Mouse (Mus musculus): Measurements from ENCODE around the gene Ccdc88a.
"Not testable (repeated sequence)": the region's sequence is repeated elsewhere in the genome, so short reads cannot be mapped to it uniquely, and the experiment has no call there.

The Ccdc88a gene

DNA sequence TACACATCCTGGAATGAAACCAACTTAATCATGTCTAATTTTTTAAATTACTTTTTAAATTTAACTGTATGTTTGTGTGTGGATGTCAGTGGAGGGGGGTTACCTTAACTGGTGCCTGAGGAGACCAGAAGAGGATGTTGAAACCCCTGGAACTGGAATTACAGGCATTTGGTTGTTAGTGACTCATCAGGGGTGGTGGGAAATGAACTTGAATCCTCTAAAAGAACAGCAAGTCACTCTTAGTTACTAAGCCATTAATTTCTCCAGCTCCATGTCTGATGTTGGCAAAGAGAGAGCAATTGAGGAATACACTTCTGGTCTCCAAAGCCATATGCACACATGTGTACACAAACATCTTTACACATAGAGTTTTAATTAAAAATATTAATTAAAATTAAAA is 101.2 kb downstream of the Ccdc88a start:
- DNase-seq (ENCODE audit: low spot score): no peak

DNA sequence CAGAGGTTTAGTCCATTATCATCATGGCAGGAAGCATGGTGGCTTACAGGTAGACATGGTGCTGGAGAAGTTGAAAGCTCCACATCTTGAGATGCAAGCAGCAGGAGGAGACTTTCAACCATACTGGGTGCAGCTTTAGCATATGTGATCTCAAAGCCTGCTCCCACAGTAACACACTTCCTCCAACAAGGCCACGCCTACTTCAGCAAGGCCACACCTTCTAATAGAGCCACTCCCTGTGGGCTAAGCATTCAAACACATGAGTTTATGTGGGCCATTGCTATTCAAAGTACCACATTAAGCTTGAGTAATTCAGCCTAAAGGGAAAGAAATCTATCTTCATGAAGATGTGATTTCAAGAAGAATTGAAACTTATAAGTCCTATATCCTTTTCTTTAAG is 119.7 kb downstream of the Ccdc88a start:
- no peak for DNase-seq (ENCODE audit: low spot score)

DNA sequence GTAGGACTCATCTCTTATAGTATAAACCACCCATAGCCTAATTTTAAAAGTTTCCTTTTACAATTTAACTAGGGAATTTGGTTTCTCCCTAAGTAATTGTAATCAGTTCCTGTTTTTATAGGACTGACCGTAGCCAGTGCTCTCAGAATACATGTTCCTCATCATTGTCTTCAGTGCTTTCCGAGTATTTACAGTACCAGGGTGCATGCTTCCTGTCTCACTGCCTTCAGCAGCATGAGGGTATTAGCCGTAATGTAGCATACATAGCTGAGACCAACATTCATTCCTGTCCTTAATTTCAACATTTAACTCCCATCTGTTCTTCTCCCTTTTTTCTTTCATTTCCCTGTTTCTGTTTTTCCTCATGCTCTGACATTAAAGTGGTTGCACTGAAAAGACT is 123.5 kb downstream of the Ccdc88a start:
- DNase-seq (ENCODE audit: low spot score): no peak

DNA sequence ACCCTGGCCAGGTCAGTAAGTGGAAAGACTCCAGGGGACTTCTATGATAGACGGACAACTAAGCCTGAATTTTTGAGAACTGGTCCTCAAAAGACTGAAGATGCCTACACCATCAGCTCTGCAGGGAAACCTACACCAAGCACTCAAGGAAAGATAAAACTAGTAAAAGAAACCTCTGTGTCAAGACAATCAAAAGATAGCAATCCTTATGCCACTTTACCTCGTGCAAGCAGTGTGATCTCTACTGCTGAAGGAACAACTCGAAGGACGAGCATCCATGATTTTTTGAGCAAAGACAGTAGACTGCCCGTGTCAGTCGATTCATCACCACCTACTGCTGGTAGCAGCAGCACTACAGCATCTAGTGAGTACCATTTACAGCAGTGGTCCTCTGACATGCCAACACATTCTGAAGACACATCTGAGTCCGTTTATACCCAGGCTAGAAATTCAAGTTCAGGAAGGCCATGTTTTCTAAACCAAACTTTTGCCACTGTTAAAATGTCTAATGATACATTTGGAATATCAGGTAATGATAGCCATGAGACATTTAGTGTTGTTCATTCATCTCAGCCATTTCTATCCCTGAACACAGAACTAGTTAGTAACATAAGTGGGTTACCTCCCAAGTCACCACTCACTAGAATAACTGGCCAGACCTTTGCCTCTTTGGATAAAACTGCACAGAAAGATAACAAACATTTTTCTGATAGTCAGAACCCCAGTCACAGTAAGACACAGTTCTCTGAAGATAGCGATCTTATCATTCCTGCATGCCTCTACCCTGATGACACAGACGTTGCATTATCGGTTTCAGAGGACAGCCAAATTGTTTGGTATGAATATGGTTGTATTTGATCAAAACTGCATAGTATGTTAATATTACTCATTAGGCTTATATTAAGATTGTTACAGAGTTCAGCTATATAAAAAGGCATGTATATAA is 130.8 kb downstream of the Ccdc88a start:
- no peak for DNase-seq (ENCODE audit: low spot score)

DNA sequence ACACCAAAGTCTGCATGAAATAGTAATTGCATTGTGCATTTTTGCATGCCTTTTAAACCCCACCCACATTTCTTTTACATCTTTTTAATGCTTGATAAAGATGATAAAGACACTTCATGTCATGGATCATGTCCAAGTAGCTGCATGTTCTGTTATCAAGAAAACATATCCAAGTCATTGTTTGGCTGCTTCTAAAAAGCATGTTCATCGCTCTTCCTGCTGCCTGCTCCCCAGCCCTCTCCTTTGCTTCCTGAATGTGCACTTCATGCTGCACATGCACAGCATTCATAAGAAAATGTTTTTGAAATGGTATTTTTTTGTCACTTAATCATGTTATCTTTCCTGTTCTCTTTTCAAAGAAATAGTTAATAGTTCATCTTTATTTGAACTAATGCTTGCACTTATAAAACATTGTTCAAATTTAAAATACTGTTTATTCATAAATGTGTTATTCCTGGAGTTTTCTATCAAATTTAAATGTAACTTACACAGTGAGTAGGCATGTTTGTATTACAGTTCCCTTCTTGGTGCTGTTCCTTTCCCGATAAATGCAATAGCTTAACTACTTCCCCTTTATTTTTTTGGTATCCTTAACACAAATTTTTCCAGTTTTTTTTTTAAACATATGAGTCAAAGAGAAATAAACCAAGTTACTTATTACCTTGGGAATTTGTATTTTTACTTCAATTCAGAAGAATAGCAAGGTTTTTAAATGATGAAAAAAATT is 131.6 kb downstream of the Ccdc88a start:
- no peak for DNase-seq (ENCODE audit: low spot score)

DNA sequence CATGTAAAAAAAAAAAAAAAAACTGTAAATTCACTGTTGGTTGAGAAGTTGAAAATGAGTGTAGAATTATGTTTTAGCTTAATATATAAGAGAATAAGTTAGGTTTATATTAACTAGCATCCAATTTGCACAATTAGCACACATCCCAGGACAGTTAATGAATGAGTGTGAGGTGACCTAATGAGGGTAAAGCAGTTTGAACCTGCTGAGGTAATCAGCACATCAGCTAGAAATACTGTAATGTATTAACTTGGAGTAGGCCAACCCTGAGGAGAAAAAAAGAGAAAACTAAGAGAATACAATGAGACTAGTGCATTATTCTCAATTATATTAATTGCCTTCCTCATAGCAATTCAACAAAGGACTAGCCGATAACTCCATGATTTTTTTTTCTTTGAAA is 136.0 kb downstream of the Ccdc88a start:
- no peak for DNase-seq (ENCODE audit: low spot score)

DNA sequence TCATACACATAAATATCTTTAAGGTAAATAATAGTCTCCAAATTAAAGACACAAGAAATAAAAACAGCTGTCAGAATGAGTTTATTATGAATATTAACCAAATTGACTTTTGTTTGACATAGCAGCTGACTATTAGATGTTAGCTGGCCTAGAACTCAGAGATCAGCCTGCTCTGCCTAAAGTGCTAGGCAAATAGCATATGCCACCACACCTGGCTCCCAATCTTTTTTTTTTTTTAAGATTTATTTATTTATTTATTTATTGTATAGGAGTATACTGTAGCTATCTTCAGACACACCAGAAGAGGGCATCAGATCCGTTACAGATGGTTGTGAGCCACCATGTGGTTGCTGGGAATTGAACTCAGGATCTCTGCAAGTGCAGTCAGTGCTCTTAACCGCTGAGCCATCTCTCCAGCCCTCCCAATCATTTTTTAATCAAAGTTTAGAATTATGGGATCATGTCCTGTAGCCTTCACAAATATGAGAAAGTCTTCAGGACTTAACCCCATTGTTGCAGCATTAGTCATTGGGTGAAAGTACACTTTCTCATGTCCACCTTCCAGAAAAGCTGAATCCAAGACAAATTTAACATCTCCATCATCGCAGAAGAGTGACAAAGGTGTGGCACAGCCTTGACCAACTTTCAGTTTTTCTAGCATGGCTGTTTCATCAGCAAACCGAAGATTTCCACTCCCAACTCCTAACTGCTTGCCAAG is 139.5 kb downstream of the Ccdc88a start:
- DNase-seq (ENCODE audit: low spot score): no peak

DNA sequence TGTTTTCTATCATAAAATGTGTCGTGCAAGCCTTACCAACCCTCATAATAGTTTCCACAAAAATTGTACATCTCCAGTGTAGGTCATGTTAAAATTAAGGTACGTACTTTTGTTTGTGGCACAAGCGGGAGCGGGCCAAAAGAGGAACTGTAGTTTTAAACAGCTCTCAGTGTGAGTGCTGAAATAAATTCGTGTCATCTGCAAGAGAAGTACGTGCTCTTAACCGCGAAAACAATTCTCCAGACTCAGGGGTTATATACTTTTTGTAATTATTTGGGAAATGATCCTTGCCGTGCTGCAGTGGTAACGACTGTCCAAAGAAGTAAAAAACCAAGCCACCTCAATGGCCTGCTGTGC is 140.8 kb downstream of the Ccdc88a start:
- DNase-seq (ENCODE audit: low spot score): no peak

DNA sequence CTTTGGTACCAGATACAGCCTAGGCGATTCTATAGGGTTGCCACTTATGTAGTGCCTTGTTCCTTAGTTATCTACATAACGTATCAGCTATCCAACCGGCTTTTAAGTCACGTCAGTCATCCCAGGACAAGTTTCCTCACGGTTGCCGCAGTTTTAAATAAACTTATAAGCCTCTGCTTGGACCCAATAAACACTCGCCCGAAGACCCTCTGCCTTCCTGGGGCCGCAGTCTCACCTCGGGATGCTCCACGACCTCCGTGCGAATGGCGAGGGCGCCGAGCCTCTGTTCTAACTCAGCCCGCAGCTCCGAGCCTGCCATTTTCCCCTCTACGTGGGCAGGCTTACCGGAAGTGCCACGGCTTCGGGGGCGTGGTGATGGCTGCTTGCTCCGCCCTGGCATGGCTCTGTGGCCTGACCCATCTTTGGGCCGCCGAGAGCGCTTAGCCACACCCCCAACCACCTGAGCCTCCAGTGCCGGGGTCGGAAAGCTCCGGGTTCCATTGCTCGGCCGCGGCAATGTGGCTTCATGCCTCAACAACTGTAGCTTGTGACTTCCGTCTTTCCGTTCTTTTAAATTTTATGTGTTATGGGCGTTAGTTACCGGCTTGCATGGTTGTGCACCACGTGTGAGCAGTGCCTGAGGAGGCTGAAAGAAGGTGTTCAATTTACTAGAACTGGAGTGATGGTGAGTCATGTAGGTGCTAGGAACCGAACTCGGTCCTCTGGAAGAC is 141.4 kb downstream of the Ccdc88a start, which contains the start of gene Prorsd1:
Gene Prorsd1, minus strand, starts transcription at position 352 of the 731 bp plus-strand sequence.
- peak; percentile 94 for DNase-seq (ENCODE audit: low spot score)

DNA sequence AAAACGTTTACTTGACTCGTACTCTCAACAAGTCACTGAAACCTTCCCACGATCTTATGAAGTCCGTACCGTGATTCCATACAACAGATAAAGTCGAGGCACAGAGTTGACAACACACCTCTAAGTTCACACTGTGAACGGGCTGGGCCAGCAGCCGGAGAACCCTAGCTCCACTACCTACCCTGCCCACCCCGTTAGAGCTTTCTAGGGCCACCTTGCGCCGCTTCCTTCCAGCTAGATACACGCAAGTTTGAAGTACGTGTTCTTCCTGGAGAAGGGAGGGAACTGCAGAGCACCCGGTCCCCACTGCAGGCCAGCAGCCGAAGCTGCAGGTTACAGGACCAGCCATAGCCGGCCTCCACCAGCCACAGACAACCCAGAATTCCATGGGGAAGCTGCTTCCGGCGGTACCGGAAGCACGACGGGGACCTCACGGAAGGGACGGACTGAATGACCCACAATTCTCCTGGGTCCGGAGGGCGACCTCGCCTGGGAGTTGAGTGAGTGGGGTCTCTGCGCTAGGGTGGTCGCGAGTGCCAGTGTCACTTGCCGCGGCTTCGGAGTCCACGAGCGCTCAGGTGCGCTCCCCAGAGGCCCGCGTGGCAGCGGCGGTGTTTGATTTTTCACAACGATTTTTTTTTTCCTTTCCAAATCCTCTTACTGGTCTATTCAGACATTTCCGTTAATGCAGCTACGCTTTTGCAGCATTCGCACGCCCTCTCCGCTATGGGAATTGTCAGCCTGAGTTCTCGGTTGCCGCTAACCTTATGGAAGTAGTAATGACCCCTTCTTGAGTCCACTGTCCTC is 152.7 kb downstream of the Ccdc88a start, which contains the start of gene Mtif2:
Gene Mtif2, plus strand, starts transcription at position 421 of the 807 bp plus-strand sequence.
- DNase-seq (ENCODE audit: low spot score): peak; percentile 67

DNA sequence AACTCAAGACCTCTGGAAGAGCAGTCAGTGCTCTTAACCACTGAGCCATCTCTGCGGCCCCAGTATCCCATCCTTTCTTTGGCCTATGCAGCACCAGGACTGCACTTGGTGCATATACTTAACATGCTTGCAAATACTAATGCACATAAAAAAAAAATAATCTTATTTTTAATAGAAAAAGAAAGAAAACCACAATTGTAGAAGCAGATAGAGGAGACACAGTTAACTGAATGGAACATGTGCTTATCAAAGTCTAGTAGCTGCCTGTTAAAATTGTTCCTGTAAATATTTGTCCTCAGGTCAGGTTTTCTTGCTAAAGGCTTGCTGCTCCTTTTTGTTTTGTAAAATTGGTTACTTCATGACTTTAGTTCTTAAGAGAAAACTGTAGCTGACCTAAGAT is 164.7 kb downstream of the Ccdc88a start:
- no peak for DNase-seq (ENCODE audit: low spot score)

DNA sequence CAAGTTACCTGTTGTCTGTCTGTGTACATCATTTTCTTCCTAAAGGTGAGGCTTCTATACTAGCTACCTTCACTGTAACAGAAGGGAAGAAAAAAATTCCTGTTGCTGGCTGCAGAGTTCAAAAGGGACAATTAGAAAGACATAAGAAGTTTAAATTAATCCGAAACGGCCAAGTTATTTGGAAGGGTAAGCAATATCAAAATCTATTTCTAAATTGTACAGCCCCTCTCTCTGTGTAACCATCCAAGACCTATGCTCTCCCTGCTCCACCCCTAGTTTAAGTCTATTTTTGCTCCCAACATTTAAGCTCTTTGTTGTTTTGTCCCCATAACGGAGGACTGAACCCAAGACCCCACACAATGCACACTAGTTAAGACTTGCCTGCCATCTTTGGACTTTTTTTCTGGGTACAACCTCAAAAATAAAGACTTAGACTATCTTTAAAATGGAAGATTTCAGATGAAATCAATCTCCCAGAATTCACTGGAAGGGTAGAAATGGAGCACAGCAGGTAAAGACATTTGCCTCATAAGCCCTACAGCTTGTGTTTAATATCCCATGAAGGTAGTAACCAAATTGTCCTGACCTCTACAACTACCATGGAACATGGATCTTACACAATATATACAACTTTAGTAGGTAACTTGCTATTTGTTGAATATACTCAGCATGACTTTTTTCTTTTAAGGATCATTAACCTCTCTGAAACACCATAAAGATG is 170.9 kb downstream of the Ccdc88a start:
- DNase-seq (ENCODE audit: low spot score): no peak

DNA sequence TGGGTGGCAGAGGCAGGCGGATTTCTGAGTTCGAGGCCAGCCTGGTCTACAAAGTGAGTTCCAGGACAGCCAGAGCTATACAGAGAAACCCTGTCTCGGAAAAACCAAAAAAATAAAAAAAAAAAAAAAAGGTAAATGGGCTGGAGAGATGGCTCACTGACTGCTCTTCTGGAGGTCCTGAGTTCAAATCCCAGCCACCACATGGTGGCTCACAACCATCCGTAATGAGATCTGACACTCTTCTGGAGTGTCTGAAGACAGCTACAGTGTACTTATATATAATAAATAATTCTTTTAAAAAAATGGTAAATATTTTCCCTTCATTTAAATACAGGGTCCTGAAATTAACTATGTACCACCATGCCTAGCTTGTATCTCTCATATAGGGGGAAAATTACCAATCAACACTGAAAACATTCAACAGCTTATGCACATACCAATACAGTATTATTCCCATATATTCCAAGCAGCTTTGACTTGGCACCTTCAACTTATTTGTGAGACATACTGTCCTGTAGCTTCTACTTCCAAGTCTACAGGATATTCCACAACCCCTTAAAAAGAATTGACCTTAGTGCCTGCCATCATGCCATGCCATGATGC is 171.8 kb downstream of the Ccdc88a start:
- DNase-seq (ENCODE audit: low spot score): not testable (repeated sequence)

DNA sequence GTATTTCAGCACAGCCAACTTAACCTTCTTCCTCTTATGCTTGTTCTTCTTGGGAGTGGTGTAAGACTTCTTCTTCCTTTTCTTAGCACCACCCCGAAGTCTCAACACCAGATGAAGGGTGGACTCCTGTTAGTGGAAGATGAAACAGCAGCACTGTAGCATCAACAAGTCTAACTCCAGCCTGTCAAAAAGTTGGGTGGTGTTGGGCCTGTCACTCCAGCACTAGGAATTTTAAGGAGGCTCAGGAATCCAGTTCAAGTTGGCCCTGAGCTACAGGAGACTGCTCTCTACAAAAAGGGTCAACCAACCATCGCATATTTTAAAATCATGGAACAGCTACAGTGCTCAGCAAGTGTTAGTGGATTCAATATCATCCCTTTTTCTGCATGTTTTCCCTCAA is 172.8 kb downstream of the Ccdc88a start:
- not testable (repeated sequence) for DNase-seq (ENCODE audit: low spot score)

DNA sequence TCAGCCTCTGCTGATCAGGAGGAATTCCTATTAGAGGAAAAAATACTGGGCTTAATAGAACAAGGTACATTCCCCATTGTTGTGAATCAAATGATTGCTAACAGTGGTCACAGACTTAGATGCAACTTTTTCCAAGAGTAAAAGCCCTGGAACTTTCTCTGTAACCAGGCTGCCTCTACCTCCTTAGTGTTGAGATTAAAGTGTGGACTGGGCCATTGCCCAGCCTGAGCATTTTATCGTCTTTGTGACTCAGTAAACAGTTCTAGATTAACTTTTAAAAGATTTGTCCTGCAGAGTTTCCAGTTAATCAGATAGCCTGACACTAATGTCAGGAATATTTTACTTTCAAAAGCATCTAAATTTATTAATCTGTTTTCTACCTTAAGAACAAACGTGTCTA is 173.3 kb downstream of the Ccdc88a start:
- no peak for DNase-seq (ENCODE audit: low spot score)

DNA sequence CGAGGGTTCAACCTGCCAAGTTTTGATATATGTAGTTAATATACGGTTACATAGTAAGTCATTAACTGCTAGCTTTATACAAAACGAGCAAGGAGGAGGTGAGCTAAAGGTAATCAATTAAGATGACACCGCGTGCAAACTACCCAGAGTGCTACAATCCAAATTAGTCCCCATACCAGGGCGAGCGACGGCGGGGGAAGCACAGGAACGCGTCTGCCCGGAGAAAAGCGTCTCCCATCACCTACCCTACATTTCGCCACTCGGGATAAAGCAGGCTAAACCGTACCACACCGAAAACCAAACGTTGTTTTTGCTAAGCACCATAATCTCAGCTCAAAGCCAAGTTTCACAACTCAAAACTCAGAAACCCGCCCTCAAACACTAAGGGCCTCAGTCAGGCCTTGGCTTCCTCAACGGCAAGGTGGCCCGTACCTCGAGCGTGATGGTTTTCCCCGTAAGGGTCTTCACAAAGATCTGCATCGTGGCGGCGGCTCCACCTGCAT is 173.8 kb downstream of the Ccdc88a start:
- no peak for DNase-seq (ENCODE audit: low spot score)

DNA sequence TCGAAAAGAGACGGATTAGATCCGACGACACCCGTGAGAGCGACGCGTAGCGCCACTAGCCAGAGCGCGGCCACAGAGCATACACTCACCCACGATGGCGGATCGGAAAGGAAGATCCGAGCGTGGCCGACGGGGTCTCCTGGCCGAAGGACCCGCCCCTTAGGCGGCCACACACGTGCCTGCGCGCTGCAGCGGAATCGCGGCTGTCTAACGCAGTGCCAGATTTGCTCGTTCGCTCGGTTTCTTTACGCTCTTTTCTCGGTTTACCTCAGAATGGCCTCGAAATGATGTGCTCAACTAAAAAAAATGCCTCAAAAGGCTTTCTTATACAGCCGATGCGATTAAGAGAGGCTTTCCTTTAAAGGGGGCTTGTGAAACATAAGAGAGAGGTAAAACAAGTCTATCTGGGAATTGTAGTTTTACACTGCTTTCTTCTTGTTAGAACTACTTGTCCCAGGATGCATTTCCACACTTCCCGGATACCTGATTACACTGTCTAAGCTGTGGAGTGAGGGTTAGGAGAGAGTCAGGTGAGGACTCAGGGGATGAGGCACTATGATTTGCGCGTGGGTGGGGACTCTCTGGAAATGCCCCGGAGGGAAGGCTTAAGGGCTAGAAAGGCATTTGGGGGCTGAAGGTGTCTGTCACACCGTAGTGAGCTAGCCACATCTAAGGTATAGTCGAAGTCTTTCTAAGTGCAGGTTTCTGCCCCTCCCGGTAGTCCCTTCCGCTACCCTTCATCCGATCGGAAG is 174.5 kb downstream of the Ccdc88a start, which contains the start of the genes Clhc1 and Rps27a:
Gene Clhc1, plus strand, starts transcription at position 199 of the 752 bp plus-strand sequence.
Gene Rps27a, minus strand, starts transcription at position 358 of the 752 bp plus-strand sequence.
- DNase-seq (ENCODE audit: low spot score): peak; percentile 93
